Mouse (Mus musculus) spleen, embryonic (tissue): Measurements from ENCODE around the gene Foxc1.

Experiments
- CTCF ChIA-PET: fragments of 350-600 bp; sonication (Branson Sonifier 250); formaldehyde crosslinking; loops from one replicate; lab custom pipeline; 2022; lab: Charles Lee

Foxc1 gene

DNA sequence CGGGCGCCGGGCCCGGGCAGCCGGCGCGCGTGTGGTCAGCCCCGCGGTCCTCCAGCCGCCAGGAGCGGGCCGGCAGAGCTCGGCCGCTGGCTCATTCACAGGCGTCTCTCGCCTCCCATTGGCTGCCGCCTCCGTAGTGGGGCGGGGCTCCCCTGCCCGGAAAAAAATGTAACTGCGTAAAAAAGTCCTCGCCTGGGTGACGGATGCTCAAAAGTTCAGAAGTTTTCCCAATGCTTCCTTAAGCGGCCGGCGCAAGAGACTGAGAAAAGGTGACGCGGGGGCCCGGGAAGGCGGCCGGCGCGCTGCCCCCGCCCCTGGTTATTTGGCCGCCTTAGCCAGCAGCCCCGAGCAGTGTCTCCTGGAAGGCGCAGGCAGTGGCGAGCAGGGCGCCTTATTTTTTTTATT lies at the start of gene Foxc1:
Gene Foxc1 (plus strand): TSS at position 206 of the 405 bp plus-strand sequence.
- CTCF ChIA-PET, result no interaction called here

DNA sequence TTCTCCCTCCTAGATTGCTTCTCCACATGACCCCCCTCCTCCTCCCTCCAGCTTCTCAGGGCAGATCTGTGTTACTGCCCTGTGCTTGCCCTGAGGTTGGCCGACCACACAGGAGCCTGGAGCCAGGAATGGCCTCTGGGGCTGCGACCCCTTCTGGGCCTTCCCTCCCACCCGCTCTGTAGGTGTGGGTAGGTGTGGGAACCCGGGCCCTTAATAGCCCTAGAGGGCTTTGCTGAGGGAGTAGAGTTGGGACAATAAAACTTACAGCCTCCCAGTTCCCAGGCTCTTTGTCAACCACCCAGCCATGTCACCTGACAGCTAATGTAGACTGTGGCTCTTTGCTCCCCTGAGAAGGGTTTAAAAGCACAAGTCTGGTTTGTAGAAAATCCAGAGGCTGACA lies 46.0 kb upstream of the Foxc1 start:
- CTCF ChIA-PET, result no interaction called here

DNA sequence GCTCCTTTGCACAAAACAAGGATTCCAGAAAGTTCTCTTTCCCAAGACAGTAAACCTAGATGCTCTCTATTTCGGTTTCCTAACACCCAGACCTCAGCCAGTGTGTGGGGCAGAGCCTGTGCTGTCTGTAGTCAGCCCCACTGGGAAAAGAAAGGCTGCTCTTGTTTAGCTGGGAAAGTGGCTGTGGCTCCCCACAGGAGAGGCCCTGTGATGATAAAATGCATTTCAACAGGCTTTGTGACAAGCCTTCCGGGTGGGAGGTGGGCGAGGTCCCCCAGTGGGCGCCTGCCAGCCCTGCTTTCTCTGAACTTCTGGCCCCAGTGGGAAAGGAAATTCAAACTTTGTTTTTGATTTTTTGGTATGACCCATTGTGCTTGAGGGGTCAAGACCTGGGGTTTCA lies 45.4 kb upstream of the Foxc1 start:
- CTCF ChIA-PET, result no interaction called here

DNA sequence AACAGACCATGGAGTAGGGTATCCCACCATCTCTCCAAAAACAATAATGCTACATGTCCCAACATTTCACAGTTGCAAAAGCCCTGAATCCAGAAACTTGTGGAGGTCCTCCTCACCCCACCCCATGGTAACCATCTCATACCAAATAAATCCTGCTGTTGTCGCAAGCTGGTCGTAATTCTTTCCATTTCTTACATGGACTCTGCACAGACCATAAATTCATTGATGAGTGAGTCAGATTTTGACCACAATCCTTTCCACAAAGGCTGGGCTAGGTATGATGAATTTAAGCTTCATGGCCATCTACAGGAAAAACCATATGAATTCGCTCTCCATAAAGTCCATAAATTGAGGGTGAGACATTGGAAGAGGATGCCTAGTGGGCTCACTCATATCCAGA lies 42.0 kb upstream of the Foxc1 start:
- CTCF ChIA-PET, result no interaction called here

DNA sequence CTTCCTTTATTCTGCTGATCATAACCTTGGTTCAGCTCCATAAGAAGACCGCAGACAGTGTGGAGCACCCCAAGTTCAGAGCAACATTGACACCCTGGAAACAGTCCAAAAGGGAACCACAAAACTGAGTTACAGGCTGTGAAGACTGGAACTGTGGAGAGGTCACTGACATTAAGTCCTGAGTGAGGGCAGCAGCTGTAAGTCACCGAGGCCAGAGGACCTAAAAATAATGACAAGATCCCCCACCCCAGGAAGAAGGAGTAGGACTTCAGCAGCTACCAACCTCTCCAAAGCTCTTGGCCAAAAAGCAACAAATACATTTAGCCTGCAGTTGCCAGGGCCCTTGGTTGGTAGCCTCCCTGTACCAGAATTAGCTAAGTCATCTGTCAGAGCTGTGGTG lies 40.9 kb upstream of the Foxc1 start:
- CTCF ChIA-PET, result no interaction called here

DNA sequence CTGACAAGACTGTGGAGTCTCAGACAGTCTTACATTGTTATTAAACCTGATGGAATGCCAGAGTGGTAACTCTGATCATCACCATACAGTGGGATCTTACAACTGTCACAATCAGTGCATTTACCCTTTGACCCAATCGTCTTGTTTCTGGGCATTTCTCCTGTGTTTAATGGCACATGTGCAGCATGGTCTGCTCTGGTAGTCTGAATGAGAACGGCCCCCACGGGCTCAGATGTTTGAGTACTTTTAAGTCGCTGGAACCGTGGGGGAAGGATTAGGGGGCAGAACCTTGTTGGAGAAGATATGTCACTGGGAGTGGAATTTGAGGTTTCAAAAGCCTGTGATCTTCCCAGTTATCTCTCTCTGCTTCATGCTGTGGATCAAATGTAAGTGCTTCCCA lies 33.6 kb upstream of the Foxc1 start:
- CTCF ChIA-PET, result no interaction called here

DNA sequence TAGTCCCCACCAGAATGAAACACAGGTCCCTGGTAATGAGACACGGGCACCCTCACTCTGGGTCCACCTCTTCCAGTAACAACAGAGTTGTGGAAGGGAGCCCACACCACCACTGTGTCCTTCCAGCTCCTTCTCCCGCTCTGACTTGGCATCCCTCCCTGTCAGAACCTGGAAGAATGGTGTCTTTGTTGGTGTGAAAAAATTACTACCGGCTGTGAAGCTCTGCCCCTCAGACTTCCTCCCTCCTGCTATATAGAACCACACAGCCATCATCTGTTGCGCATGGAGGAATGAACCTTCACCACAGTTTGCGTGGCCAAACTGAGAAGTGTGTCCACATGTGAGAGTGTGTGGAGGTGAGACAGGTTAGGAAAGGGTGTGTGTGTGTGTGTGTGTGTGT lies 30.7 kb upstream of the Foxc1 start:
- CTCF ChIA-PET, result no interaction called here

DNA sequence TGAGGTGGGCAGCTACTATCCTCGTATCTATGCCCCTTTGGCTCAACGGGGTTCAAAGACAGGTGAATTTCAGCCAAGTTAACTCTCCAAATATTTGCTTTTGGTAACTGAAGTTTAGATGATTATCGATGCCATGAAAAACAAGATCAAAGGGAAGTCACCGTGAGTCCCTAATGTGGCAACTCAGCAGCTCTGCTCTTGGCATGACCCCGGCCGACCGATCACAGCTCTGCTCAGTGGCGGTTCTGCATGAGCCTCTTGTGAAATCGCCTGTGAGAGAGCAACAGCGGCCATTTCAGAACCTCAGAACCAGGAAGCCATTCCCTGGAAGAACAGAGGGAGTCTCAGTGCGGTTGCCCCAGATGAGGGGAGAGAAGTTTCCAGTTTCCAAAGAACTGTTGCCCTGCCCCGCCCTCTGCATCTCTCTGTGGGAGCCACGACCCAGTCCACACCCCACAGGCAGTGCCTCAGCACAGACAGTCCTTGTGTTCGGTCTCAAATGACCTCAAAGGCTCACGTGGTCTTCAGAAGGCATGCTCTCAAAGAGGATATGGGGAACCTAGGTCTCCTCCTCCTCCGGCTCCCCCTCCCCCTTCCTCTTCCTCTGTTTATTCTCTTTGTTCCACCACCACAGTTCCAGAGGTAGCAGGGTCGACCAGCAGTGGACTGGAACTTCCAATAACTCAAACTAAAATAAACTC lies 27.0 kb upstream of the Foxc1 start:
- CTCF ChIA-PET, result no interaction called here

DNA sequence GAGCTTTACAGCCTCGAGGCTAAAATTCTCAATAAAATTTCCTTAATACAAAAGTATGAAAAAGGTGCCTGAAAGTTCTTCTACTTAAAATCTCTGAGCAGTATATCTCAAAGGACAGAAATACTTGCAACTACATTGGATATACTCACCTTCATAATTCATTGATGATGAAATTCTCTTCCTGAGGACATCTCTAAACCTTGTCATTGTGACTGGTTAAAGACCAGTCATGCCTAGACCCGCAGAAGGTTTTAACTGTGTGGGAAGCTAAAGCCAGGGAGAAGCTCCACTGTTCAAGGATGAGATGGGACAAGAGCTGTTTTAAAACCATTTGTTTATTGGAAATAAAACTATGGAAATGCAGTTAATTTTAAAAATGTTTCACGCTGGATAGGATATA lies 26.1 kb upstream of the Foxc1 start:
- CTCF ChIA-PET, result no interaction called here

DNA sequence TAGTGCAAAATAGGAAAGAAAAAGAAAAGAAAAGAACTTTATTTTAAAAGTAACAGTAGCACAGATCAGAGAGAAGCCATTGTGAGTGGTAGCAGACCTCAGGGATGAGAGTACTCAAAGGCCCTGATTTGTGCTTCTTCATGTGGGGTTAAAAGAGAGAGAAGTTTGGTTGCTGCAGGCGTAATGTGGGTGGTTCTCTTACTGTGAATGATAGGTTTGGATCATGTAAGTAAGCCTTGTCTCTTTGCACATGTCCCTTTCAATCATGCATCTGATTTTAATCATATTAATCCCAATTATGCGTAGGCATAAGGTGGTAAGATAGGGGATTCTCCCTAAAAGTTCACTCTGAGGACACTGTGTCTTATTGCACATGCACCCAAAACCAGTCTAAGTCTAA lies 24.4 kb upstream of the Foxc1 start:
- CTCF ChIA-PET, result no interaction called here

DNA sequence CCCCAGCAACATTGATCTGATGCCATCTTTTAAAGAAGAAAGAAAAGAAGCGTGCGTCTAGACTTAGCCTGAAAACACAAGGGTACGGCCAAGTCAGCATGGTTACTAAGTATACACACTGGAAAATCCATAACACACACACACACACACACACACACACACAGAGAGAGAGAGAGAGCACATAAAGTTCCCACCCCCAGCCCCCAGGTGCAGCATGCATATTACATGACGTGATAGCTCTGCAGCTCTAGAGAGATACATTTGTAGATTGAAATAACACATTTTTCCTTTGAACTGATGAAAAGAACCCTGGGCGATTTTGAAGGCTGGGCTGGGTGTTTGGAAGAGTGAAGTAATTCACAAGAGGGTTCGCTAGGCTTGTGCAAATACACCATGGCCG lies 21.7 kb upstream of the Foxc1 start:
- CTCF ChIA-PET, result no interaction called here

DNA sequence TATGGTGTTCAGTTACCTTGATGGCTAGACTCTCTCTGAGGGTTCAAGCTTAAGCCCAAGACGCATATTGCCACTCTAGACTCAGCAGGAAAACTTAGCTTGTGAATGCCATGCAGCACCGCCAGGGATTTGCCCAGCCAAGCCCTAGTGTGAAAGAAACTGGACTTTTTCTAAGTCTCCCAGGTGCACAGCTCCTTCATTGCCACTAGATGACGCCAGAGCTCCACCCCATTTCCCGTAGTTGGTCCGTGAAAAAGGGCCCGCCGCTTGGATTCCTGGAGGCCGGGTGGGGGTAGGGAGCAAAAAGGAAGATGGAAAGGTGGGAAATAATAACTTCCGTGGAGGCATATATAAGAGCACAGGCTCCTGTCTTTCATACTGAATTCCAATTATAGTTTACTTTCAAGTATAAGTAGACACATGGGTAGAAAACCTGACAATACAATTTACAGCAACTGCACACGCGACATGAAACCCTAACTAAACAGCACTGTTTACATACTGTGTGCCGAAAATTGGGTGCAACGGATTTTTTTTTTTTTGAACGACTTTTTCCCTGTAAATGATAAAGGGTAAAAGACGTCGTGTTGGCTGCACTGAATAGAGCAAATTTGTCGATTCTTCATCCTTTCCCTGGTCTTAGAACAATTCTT lies 13.8 kb upstream of the Foxc1 start:
- CTCF ChIA-PET, result no interaction called here

DNA sequence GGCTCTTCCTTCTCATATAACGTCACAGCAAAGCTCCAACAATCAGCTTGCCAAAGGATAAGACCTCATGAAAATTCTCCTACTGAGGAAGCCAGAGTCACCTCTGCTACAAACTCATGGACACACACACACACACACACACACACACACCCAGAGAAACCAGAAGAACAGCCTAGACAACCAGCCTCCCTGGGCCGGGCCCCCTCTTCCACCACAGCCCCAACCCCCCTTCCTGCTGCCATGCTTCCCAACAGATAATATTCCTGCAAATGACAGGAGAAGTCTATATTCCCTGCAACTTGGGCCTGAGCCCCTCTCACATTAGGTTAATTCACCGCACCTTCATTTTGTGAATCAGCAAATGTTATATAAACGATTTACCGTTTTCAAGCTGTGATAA lies 13.3 kb upstream of the Foxc1 start:
- CTCF ChIA-PET, result interaction anchor here (0.7 kb wide), 1 partner anchor 900 kb away, joined by 7 read pairs; no protein-coding TSS in a partner anchor

DNA sequence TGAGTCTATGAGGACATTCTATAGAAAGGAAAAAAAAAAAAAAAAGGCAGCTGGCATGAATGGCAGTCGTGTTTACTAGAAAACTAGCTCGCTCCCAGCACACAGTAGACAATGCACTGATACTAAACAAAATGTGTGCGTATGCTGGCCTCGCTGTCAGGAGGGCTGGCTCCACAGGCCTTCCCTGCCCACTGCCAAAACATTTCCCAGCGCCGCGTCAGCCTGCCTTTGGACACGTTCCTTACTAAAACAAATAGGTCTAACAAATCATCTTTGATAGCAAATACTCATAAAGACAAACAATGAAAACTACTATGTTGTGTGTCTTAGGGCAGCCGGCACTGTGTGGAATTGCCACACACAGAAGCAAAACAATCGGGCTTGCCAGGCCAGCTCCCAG lies 9.1 kb upstream of the Foxc1 start:
- CTCF ChIA-PET, result no interaction called here

DNA sequence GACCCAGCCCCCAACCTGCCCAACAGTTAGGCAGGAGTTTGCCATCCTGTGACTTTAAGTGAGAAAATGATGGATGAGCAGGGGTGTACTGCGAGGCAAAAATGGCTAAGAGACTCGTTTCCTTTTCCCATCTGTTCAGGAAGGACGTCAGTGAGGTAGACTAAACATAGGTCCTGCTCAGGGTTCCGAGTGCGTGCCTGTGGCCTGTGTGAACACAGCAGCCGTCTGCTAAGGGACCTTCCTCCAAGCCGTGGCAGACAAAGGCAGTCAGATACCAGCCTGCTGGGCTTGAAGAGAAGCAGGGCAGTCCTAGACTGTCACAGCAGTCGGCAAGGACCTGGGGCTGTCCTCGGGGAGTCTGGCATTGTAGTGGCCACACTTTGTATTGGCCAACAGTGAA lies 8.4 kb upstream of the Foxc1 start:
- CTCF ChIA-PET, result no interaction called here

DNA sequence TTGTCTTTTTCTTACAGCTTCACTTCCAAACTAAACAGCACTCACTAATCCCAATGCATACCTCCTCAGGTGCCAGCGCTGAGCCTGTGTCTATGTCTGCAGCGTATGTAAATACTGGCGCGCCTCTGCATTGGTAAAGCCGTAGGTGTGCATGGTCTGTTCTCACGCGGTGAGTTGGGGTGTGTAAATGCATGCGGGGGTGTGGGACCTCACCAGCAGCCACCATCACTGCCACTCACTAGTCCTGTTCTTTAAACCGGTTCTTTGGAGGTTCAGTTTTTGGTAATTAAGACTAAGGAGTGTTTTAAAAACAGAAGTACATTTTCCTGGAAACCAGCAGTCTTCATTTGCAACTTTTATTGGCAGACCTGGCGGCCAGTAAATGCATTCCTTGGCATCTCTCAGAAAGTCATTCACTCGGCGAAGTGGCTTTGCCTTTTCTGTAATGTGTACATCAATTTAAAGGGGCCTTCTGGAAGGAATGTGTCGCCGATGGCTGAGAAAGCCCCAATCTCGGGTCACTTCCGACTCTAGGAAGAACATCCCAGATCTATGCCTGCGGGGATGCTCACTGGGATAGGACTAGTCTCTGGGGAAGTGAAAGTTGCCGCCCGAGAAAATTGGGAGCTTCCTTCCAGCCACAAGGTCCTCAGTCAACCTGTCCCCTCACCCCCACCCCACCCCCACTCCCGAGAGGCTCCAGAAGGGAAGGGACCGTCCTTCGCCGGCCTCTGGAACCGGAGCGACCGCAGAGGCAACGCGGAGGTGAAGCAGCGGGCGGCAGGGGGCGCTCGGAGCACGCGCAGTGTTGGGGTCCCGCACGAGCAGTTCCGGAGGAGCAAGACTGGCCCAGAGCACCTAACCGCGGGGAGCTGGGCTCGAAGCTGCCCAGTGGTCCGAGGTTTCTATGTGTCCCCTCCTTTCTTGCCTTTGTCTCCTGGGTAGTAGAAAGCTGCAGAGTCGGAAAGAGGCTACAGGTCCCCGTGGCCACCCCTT lies 5.6 kb upstream of the Foxc1 start:
- CTCF ChIA-PET, result no interaction called here

DNA sequence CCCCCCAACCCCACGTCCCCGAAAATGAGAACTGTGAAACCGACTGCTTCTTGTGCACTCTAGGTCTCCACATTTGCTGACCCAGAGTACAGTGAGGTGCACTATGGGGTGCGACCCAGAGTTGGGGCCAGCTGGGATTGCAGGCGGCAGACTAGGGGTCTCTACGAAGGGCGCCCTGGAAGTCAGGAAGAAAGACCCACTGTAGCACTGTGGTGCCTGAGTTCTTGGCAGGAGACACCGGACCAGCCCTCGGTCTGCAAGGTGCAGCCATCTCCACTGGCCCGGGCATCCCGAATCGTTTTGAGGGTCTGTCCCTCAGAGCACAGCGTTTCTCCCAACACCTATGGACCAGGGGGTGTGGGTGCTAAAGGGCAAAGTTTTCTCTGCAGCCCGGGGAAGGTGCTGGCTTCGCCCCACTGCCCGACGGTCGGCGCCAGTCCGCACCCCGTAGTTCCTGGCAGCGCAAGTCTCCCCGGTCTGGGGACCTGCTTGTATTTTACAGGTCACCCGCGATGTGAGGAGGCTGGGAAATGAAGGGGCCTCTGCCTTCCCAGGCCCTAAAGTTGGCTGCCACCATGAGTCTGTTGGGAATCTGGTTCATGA lies 4.6 kb upstream of the Foxc1 start:
- CTCF ChIA-PET, result no interaction called here

DNA sequence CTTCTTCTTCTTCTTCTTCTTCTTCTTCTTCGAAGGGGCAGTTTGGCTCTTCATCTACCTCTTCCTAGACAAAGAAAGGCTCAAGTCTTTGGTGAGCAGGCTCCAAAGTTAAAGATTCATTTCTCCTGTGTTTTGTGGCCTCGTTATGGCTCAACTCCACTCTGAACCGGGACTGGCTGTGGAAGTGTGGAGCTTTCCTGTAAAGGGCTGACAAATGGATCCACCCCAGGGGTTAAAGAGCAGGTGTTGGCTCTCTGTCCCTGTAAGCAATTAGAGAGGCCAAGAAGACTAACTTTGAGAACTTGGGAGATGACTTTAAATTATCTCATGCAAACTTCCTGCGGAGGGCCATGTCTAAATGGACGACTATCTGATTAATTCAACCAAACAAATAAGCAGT lies 4.0 kb upstream of the Foxc1 start:
- CTCF ChIA-PET, result interaction anchor here (0.7 kb wide), 1 partner anchor 48 kb away, joined by 9 read pairs; no protein-coding TSS in a partner anchor

DNA sequence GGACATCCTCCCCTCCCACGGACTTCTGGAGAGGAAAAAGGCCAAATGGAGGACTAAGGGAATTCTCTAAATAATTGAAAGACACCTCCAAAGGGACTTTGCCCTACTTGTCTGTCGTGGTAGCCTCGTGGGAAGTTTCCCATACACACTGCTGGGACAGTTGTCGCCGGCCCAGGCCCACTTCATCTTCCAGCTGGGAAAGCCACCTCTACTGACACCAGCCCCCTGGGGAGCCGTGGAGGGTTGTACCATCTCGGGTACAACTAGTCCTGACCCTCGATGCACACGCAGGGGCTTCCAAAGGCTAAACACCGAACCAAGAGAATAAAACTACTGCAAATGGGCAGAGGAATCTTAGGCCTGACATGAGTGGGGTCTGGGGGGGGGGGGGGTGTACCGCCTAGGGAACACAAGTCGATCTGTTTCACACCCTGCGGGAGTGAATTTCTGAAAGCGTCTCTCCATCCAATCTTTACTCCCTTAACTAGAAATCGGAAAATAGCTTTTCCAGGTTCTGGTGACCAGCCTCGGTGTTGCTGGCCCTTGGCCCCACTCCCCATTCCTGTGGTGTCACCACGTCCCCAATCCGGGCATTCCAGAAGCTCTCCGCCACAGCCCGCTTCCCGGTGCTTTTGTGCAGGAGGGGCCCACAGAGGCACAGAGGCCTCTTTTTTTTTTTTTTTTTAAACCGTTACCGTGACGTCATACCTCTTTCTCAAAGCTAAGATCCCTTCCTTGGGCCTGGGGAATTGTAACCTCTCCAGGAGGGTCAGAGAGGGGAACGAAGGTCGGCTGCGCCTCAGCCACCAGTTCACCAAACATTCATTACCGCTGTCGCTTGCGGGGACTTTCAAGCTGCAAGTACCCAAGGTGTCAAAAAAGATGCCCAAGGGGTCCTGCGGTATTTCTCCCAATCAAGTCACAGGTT lies 3.0 kb upstream of the Foxc1 start:
- CTCF ChIA-PET, result no interaction called here

DNA sequence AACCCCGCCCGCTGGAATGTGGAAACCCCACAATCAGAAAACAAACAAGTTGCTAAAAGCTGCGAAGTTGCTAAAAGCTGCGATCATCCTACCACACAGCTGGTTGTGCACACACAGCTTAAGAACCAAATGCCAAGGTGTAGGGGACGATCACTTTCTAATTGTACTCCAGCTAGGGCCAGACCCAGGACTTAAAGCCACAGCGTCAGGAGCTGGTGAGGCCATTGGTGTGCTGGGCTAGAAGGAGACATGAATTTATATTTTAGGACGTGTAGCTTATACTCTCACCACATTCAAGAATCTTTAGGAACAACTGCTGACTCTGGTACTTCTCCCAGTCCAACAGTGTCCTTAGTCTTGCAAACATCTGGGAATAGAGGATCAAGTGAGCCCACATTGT lies 1.9 kb upstream of the Foxc1 start:
- CTCF ChIA-PET, result no interaction called here
